Mouse (Mus musculus): ENCODE measurements at regions not wholly inside any gene's neighbourhood (a gene's known extent, or its start where the extent isn't known, plus 50 kb on each side); places are given as distances from the start of the nearest gene placed in this dataset.

DNA sequence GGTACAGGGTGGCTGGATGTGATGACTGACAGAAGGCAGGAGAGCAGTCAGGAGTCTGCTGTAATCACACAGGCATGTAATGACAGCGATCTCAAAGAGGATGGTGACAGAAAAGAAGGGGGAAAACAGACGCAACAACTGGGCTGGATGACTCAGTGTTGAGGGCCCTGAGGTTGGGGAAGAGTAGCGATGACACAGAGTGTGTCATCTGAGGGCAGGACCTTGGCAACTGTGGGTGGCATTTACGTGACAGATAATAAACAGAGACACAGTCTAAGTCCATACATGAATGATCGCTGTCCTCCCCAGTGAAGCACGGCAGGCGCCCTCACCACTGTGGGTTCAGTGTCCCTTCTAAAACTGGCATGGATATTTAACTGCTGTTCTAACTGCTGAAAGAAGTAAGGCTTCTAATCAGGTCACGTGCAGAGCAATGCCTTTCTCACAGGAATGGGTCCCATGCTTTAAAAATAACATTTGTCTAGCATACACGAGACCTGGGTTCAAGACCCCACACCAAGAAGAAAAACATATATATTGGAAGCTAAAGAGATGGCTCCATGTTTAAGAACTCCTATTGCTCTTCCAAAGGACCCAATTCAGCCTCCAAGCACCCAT is 163.8 kb upstream of the Zfp703 start:
- no peak for ATAC-seq (replicated peaks; ENCODE audit: low FRiP score)
- H3K4me2 ChIP-seq: no peak overlapping the region
- 72% methylated on average over 9 of the region's 9 CpGs for WGBS

DNA sequence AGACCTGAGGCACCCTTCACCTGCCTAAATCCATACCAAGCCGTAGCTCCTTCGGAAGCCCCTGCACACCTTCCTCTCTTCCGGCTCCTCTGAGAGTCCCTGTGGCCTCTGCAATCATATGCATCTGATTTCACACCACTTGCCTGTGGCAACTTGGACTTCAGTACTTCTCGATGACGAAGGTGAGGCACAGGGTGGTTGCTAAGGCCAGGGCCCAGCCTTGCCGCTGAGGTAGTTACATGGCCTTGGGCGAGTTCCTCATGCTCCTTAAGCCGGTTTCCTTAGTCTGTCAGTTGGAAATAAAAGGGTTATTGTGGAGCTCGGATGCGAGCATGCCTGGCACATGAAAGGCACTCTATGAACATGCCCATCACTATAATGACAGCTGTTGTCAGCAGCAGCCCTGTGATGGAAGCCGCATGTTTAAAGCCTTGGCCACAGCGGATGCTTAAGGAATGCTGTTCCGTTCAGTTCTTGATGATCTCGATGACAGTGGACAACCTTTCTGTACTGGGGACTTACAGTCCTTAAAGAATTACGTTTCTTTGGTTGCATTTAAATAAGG is 162.0 kb upstream of the Zfp703 start:
- DNase-seq (ENCODE audit: low spot score): no peak
- 87% methylated on average over 15 of the region's 15 CpGs for WGBS
- no peak overlapping the region for H3K9ac ChIP-seq (ENCODE audit: low read depth, low read length)
- H3K27ac ChIP-seq (ENCODE audit: low read depth, low read length): no peak overlapping the region
- H3K36me3 ChIP-seq (ENCODE audit: control insufficient read depth, insufficient read depth, low read length): no peaks in the 10 kb centered on the region
- H3K4me3 ChIP-seq (ENCODE audit: low read depth, low read length): no peak overlapping the region
- no peaks in the 10 kb centered on the region for H3K4me1 ChIP-seq (replicated peaks; ENCODE audit: control insufficient read depth, insufficient read depth, low read length)
- ATAC-seq (replicated peaks; ENCODE audit: low FRiP score): no peak
- no peaks in the 10 kb centered on the region; the same call in 1 of the 2 replicates for H3K27me3 ChIP-seq (replicated peaks; ENCODE audit: control insufficient read depth, insufficient read depth, low read length)
- no peak overlapping the region for H3K4me2 ChIP-seq
- no peaks in the 10 kb centered on the region for H3K9me3 ChIP-seq (ENCODE audit: control insufficient read depth, low read length)

More for the DNA sequence above, 163.8 kb upstream of the Zfp703 start:
- Histone ChIP-seq H3K36me3 (ENCODE audit: control insufficient read depth, insufficient read depth, low read length) (no peaks in the 10 kb centered on the region), H3K4me3 (ENCODE audit: low read depth, low read length) (no peak overlapping the region), H3K27ac (ENCODE audit: low read depth, low read length) (no peak overlapping the region), H3K9ac (ENCODE audit: low read depth, low read length) (no peak overlapping the region), H3K4me1 (replicated peaks; ENCODE audit: control insufficient read depth, insufficient read depth, low read length) (no peaks in the 10 kb centered on the region), H3K27me3 (replicated peaks; ENCODE audit: control insufficient read depth, insufficient read depth, low read length) (no peaks in the 10 kb centered on the region; the same call in 1 of the 2 replicates), H3K9me3 (ENCODE audit: control insufficient read depth, low read length) (no peaks in the 10 kb centered on the region)
- no peak for DNase-seq (ENCODE audit: low spot score)

DNA sequence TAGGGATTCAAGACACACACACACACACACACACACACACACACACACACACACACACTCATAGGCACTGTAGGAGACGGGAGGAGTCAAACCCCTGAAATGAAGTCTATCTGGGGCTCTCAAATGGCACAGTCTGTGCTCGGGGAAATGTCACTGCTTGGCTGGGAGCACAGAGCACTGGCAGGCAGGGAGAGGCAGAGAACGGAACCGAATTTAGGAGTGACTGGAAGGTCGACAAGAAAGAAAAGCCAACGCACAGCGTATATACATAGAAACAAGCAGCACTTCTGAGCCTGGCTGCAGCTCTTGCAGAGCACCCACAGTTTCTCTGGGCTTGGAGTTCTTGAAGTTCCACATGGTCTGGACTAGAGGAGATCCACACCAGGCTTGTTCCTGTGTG is 160.1 kb upstream of the Zfp703 start:
- WGBS: 77% methylated on average over 7 of the region's 7 CpGs
- no peaks in the 10 kb centered on the region; the same call in 1 of the 2 replicates for H3K27me3 ChIP-seq (replicated peaks; ENCODE audit: control insufficient read depth, insufficient read depth, low read length)
- no peak overlapping the region for H3K9ac ChIP-seq (ENCODE audit: low read depth, low read length)
- no peak overlapping the region for H3K27ac ChIP-seq (ENCODE audit: low read depth, low read length)
- DNase-seq (ENCODE audit: low spot score) (no peak), ATAC-seq (replicated peaks; ENCODE audit: low FRiP score) (no peak)
- no peaks in the 10 kb centered on the region for H3K9me3 ChIP-seq (ENCODE audit: control insufficient read depth, low read length)
- no peaks in the 10 kb centered on the region for H3K36me3 ChIP-seq (ENCODE audit: control insufficient read depth, insufficient read depth, low read length)
- no peaks in the 10 kb centered on the region for H3K4me1 ChIP-seq (replicated peaks; ENCODE audit: control insufficient read depth, insufficient read depth, low read length)
- no peak overlapping the region for H3K4me3 ChIP-seq (ENCODE audit: low read depth, low read length)
- no peak overlapping the region for H3K4me2 ChIP-seq

DNA sequence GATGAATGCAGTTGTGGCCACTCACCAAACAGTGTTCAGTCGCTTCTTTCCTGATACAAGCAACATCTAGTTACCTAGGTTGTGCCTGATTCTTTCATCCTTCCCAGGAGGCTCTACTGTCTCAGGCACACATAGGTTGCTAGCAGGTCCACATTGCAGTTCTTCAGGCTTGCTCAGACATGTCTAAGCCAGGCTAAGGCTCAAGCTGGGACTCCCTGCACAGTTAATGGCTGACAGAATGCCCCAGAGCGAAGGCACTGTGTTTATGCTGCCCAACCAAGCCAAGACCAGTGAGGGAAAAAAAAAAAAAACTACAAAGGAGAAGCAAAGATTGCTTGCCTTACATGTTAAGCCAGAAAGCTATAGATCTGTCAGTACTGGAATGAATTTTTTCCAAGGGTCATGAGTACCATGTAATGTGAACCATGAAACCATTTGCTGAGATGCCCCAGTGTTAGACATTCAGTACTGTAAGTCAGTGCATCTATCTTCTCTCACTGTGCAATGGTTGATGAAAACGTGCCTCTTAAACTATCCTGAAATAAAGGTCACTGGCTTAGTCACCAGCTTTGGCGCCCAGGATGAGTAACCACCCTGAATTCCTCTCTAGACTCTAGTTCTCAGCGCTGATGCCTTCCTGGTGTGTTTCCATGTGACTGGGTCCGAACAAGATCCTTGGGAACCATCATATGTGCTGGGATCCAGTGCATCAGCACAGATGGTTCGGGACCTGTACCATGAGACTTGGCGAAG is 152.8 kb upstream of the Zfp703 start:
- ATAC-seq (replicated peaks; ENCODE audit: low FRiP score) (no peak), DNase-seq (ENCODE audit: low spot score) (no peak)
- Histone ChIP-seq H3K4me3 (ENCODE audit: low read depth, low read length) (no peak overlapping the region), H3K9me3 (ENCODE audit: control insufficient read depth, low read length) (no peaks in the 10 kb centered on the region), H3K9ac (ENCODE audit: low read depth, low read length) (no peak overlapping the region), H3K4me1 (replicated peaks; ENCODE audit: control insufficient read depth, insufficient read depth, low read length) (no peaks in the 10 kb centered on the region; the same call in 1 of the 2 replicates), H3K27ac (ENCODE audit: low read depth, low read length) (no peak overlapping the region), H3K36me3 (ENCODE audit: control insufficient read depth, insufficient read depth, low read length) (no peaks in the 10 kb centered on the region), H3K27me3 (replicated peaks; ENCODE audit: control insufficient read depth, insufficient read depth, low read length) (no peaks in the 10 kb centered on the region), H3K4me2 (no peak overlapping the region)
- 70% methylated on average over 8 of the region's 8 CpGs for WGBS

DNA sequence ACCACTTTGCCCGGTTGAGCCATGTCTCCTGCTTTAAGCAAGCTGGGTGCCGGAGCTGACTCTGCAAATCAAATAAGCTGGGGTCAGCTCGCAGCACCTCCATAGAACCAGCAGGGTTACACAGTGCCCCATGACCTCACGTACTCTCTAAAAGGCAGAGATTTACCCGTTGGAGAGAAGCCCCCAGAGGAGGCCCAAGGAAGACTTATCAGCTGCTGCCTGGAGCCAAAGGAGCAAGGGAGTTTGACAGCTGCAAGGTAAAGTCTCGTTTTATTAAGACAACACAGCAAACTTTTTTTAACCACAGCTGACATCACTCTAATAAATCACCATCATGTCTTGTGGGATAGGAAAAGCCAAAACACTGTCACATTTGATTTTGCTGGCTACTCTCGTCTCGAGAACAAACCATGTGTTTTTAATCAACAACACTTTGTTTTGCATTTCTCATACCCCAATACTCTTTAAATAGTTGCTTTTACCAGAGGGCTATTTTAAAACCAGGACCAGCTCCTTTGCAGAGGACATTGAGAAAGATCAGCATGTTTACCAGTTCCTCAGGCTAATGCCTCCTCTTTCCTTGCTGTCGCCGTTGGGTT is 148.7 kb upstream of the Zfp703 start:
- H3K9ac ChIP-seq (ENCODE audit: low read depth, low read length): no peak overlapping the region
- no peaks in the 10 kb centered on the region for H3K36me3 ChIP-seq (ENCODE audit: control insufficient read depth, insufficient read depth, low read length)
- H3K4me2 ChIP-seq: no peak overlapping the region
- no peak overlapping the region for H3K27ac ChIP-seq (ENCODE audit: low read depth, low read length)
- DNase-seq (ENCODE audit: low spot score) (no peak), ATAC-seq (replicated peaks; ENCODE audit: low FRiP score) (no peak)
- no peaks in the 10 kb centered on the region for H3K27me3 ChIP-seq (replicated peaks; ENCODE audit: control insufficient read depth, insufficient read depth, low read length)
- no peak overlapping the region for H3K4me3 ChIP-seq (ENCODE audit: low read depth, low read length)
- no peaks in the 10 kb centered on the region for H3K9me3 ChIP-seq (ENCODE audit: control insufficient read depth, low read length)
- WGBS: 39% methylated on average over 10 of the region's 10 CpGs
- no peaks in the 10 kb centered on the region; the same call in 1 of the 2 replicates for H3K4me1 ChIP-seq (replicated peaks; ENCODE audit: control insufficient read depth, insufficient read depth, low read length)

DNA sequence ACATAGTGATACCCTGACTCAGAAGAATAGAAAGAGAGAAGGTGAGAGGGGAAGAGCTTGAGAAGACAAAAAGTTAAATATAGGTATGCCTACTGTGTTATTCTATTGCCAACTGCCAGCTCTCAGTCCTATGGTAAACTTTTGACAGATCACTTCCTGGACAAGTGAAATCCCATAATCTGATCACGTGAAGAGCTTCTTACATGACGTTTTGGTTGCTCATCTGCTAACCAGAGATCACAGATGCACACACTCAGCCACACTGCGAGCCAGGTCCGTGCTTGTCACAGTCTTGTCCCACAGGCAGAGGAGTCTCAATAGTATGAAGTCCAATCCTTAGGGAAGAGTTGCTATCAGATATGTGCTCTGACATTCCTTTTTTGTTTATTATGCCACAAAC is 147.8 kb upstream of the Zfp703 start:
- Histone ChIP-seq H3K4me1 (replicated peaks; ENCODE audit: control insufficient read depth, insufficient read depth, low read length) (no peaks in the 10 kb centered on the region; the same call in 1 of the 2 replicates), H3K27ac (ENCODE audit: low read depth, low read length) (no peak overlapping the region), H3K4me2 (no peak overlapping the region), H3K9me3 (ENCODE audit: control insufficient read depth, low read length) (no peaks in the 10 kb centered on the region), H3K36me3 (ENCODE audit: control insufficient read depth, insufficient read depth, low read length) (no peaks in the 10 kb centered on the region), H3K9ac (ENCODE audit: low read depth, low read length) (no peak overlapping the region), H3K4me3 (ENCODE audit: low read depth, low read length) (no peak overlapping the region), H3K27me3 (replicated peaks; ENCODE audit: control insufficient read depth, insufficient read depth, low read length) (no peaks in the 10 kb centered on the region)
- ATAC-seq (replicated peaks; ENCODE audit: low FRiP score): no peak
- DNase-seq (ENCODE audit: low spot score): no peak
- WGBS: 63% methylated on average over 4 of the region's 4 CpGs

DNA sequence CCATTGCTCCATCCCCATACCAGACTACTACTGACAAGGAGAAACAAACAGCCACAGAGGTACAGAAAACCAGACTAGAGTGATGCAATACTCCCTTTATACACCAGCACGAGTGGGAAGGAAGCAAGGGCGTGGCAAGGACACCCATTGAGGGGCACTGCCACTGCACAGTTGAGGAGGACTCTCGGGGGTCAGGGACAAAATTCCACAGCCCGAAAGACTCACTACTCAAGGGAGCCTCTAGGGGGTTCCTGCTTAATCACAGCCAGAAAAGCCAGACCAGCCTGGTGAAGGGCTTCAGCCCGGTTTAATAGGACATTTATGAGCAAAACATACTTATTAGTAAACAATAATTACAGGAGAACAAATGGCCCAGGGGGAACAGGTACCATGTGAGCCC is 146.0 kb upstream of the Zfp703 start:
- no peak overlapping the region for H3K27ac ChIP-seq (ENCODE audit: low read depth, low read length)
- H3K9ac ChIP-seq (ENCODE audit: low read depth, low read length): no peak overlapping the region
- no peaks in the 10 kb centered on the region for H3K27me3 ChIP-seq (replicated peaks; ENCODE audit: control insufficient read depth, insufficient read depth, low read length)
- 30% methylated on average over 5 of the region's 5 CpGs for WGBS
- no peak overlapping the region for H3K4me3 ChIP-seq (ENCODE audit: low read depth, low read length)
- ATAC-seq (replicated peaks; ENCODE audit: low FRiP score) (no peak), DNase-seq (ENCODE audit: low spot score) (no peak)
- no peaks in the 10 kb centered on the region for H3K36me3 ChIP-seq (ENCODE audit: control insufficient read depth, insufficient read depth, low read length)
- no peak overlapping the region for H3K4me2 ChIP-seq
- peaks cover 3% of the 10 kb centered on the region for H3K4me1 ChIP-seq (replicated peaks; ENCODE audit: control insufficient read depth, insufficient read depth, low read length)
- H3K9me3 ChIP-seq (ENCODE audit: control insufficient read depth, low read length): no peaks in the 10 kb centered on the region

DNA sequence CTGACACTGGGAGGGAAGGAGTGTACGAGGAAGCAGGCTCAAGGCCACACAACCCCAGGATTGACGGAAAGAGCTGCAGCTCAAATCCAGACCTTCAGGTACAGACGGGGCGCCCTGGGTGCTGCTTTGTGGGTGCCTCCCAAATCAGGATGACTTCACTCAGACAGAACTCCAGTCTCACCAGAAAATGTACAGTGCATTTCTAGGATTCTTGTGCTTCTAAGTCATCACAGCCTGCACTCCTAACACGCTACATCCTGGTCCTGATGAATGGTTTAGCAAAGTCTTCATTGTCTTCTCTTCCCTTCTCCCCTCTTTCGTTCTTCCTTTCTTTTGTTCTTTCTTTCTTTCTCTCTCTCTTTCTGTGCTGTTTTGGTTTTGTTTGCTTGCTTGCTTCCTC is 145.3 kb upstream of the Zfp703 start:
- no peak overlapping the region for H3K4me2 ChIP-seq
- no peak for DNase-seq (ENCODE audit: low spot score)
- 68% methylated on average over 6 of the region's 6 CpGs for WGBS

More for the DNA sequence above, 145.3 kb upstream of the Zfp703 start:
- Histone ChIP-seq H3K27ac (ENCODE audit: low read depth, low read length) (no peak overlapping the region), H3K9me3 (ENCODE audit: control insufficient read depth, low read length) (no peaks in the 10 kb centered on the region), H3K36me3 (ENCODE audit: control insufficient read depth, insufficient read depth, low read length) (no peaks in the 10 kb centered on the region), H3K4me3 (ENCODE audit: low read depth, low read length) (no peak overlapping the region), H3K27me3 (replicated peaks; ENCODE audit: control insufficient read depth, insufficient read depth, low read length) (no peaks in the 10 kb centered on the region), H3K9ac (ENCODE audit: low read depth, low read length) (no peak overlapping the region), H3K4me1 (replicated peaks; ENCODE audit: control insufficient read depth, insufficient read depth, low read length) (peaks cover 3% of the 10 kb centered on the region)
- no peak for ATAC-seq (replicated peaks; ENCODE audit: low FRiP score)
